Mouse (Mus musculus) cortical plate, adult 2 months (tissue): Measurements from ENCODE around the gene Adam8. TPM values are rescaled to one million over a fixed set of nuclear protein-coding genes. Genes with fewer than 3 reads are reported as not detected.

Experiments
- H3K27ac ChIP-seq: fragments of 200-500 bp; 2 replicates; pipeline ENCODE4 v1.5.1; 2012; ENCODE audit warnings: low read length, control low read depth, inconsistent platforms; ENCODE audit not compliant: insufficient read depth
- H3K4me1 ChIP-seq: fragments of 200-500 bp; 2 replicates; pipeline ENCODE4 v1.6.1; 2011; ENCODE audit warnings: low read length; ENCODE audit not compliant: control insufficient read depth, insufficient read depth
- H3K4me3 ChIP-seq: fragments of 200-500 bp; 2 replicates; pipeline ENCODE4 v1.5.1; 2011; ENCODE audit warnings: mild to moderate bottlenecking, low read length, control low read depth; ENCODE audit not compliant: insufficient read depth
- CTCF ChIP-seq: fragments of 200-500 bp; IDR thresholded peaks from 2 replicates; pipeline ENCODE4 v1.5.1; 2011; ENCODE audit warnings: mild to moderate bottlenecking, control low read depth, low read length; ENCODE audit not compliant: insufficient read depth; ENCODE audit errors: extremely low read depth
- POLR2A ChIP-seq: fragments of 200-500 bp; IDR thresholded peaks from 2 replicates; pipeline ENCODE4 v1.6.1; 2011; ENCODE audit warnings: mild to moderate bottlenecking, low read length, control low read depth; ENCODE audit not compliant: insufficient read depth; ENCODE audit errors: extremely low read depth
- polyA plus RNA-seq: library from polyadenylated mRNA; depleted of rRNA; stranded (reverse); fragments of >200 nt; gene quantifications from 2 replicates; pipeline ENCODE4 v1.2.3, GENCODE M21; 2012; rRNA removed

Adam8 gene
- polyA plus RNA-seq, 1 experiment = 6.2 TPM

GRCm38 (mm10) chr7:139936705-139937104 lies 55.7 kb downstream of the Adam8 start:
- Histone ChIP-seq H3K27ac (no peak overlapping the region), H3K4me1 (no peaks in the 10 kb centered on the region), H3K4me3 (no peak overlapping the region)
- TF ChIP-seq POLR2A = no peak
- no peak for TF ChIP-seq CTCF

- Histone ChIP-seq H3K4me1 (no peaks in the 10 kb centered on the region), H3K27ac (no peak overlapping the region), H3K4me3 (no peak overlapping the region)
- TF ChIP-seq POLR2A = no peak
- TF ChIP-seq CTCF = peak; percentile 55
Measured at GRCm38 (mm10) chr7:139930732-139931131, 61.6 kb downstream of the Adam8 start.

Other genes with a start within 250 kb of the Adam8 start
- gene Adgra1, start 158.4 kb downstream of the Adam8 start, polyA plus RNA-seq = 37.5 and 41.6 TPM in 2 replicates
- 54.8 and 56.1 TPM in 2 replicates for gene Kndc1, start 97.9 kb downstream of the Adam8 start, polyA plus RNA-seq
- 0.08 TPM in 1 of 2 replicates, not detected in the other for gene Utf1, start 48.8 kb downstream of the Adam8 start, polyA plus RNA-seq
- 1.3 and 1.8 TPM in 2 replicates for gene 6430531B16Rik, start 13.8 kb downstream of the Adam8 start, polyA plus RNA-seq
- gene Zfp511, start 43.8 kb upstream of the Adam8 start, polyA plus RNA-seq = 73.0 and 81.0 TPM in 2 replicates
- 49.3 and 51.8 TPM in 2 replicates for gene Tubgcp2, start 44.1 kb upstream of the Adam8 start, polyA plus RNA-seq
- 0.09 and 0.13 TPM in 2 replicates for gene Msx3, start 56.5 kb upstream of the Adam8 start, polyA plus RNA-seq
- gene Caly, start 90.0 kb upstream of the Adam8 start, polyA plus RNA-seq = 393 and 394 TPM in 2 replicates
- not detected in 2 replicates for gene Prap1, start 100.8 kb upstream of the Adam8 start, polyA plus RNA-seq
- 89.7 and 95.9 TPM in 2 replicates for gene Fuom, start 109.9 kb upstream of the Adam8 start, polyA plus RNA-seq
- 4.8 and 5.1 TPM in 2 replicates for gene Paox, start 123.2 kb upstream of the Adam8 start, polyA plus RNA-seq
- gene Echs1, start 123.9 kb upstream of the Adam8 start, polyA plus RNA-seq = 67.2 and 68.9 TPM in 2 replicates
- 43.4 and 45.9 TPM in 2 replicates for gene Mtg1, start 145.0 kb upstream of the Adam8 start, polyA plus RNA-seq
- gene Sprn, start 162.3 kb upstream of the Adam8 start, polyA plus RNA-seq = 128 and 142 TPM in 2 replicates
- gene Olfr522, start 172.2 kb upstream of the Adam8 start, polyA plus RNA-seq = not detected in 2 replicates
- gene Olfr523, start 180.7 kb upstream of the Adam8 start, polyA plus RNA-seq = 0.06 TPM in 1 of 2 replicates, not detected in the other
- not detected in 2 replicates for gene Olfr524, start 213.4 kb upstream of the Adam8 start, polyA plus RNA-seq
- 0.13 and 0.34 TPM in 2 replicates for gene Cd163l1, start 225.7 kb upstream of the Adam8 start, polyA plus RNA-seq